Mouse (Mus musculus) spleen, adult 2 months (tissue): ENCODE data around the gene Mb21d2.

ENCODE experiments used
- CTCF ChIP-seq: fragments of 200-500 bp; IDR thresholded peaks from 2 replicates; pipeline ENCODE4 v1.5.1; 2011; ENCODE audit warnings: mild to moderate bottlenecking, inconsistent platforms; ENCODE audit not compliant: insufficient read depth, insufficient read length, insufficient replicate concordance; ENCODE audit errors: extremely low read depth
- POLR2A ChIP-seq: fragments of 200-500 bp; IDR thresholded peaks from 2 replicates; pipeline ENCODE4 v1.6.1; 2011; ENCODE audit warnings: low read depth, low read length, inconsistent platforms

- TF ChIP-seq CTCF (no peak), POLR2A (no peak)
Observed at GRCm38 (mm10) chr16:28898509-28899160, 30.8 kb downstream of the Mb21d2 start.
